Mouse (Mus musculus) brain, embryonic 14.5 days (tissue): ENCODE measurements at regions not wholly inside any gene's neighbourhood (a gene's known extent, or its start where the extent isn't known, plus 50 kb on each side); places are given as distances from the start of the nearest gene placed in this dataset.

Experiments used
- CTCF ChIP-seq: fragments of 200-500 bp; IDR thresholded peaks from 2 replicates; pipeline ENCODE4 v1.5.1; 2012; ENCODE audit warnings: inconsistent platforms, mild to moderate bottlenecking, moderate library complexity, borderline replicate concordance; ENCODE audit not compliant: insufficient read depth, insufficient read length; ENCODE audit errors: extremely low read depth
- POLR2A ChIP-seq: fragments of 200-500 bp; IDR thresholded peaks from 2 replicates; pipeline ENCODE4 v1.6.1; 2012; ENCODE audit warnings: mild to moderate bottlenecking, inconsistent platforms, borderline replicate concordance; ENCODE audit not compliant: poor library complexity, insufficient read depth, insufficient read length, severe bottlenecking; ENCODE audit errors: extremely low read depth

DNA sequence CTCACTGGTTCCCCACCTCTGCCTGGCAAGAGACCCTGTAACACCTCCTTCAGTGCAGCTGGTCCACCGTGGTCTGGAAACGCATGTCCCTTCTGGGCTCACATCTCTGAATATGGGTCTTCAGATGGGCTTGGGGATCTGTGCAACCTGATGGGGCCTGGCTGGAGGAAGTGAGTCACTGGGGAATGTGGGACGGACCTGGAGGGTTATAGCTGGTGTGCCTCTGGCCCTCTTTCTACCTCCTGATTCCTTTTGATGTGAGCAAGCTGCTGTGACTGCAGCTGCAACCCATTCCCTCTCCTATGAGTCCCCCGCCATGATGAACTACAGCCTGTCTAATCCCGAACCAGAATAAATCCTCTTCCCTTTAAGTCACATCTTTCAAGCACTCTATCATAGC, 96.1 kb upstream of the Thy1 start:
- TF ChIP-seq POLR2A (no peak), CTCF (no peak)
